Mouse (Mus musculus) heart, embryonic 11.5 days (tissue): ENCODE data around the gene Usf1. TPM values are rescaled to one million over a fixed set of nuclear protein-coding genes. Genes with fewer than 3 reads are reported as not detected.
A peak's percentile ranks its signal among the peaks of the same experiment; 100 is the strongest.

ENCODE experiments used
- ATAC-seq: fragments of 200-750 bp; cut with Nextera tagmentation; replicated peaks from 2 replicates; pipeline ENCODE4 v1.8.0; 2017; ENCODE audit warnings: moderate library complexity; ENCODE audit not compliant: insufficient number of reproducible peaks, low FRiP score, low TSS enrichment
- H3K27ac ChIP-seq: fragments of 300-500 bp; sonication (generic); 2 replicates; pipeline ENCODE4 v1.5.1; 2014; ENCODE audit warnings: mild to moderate bottlenecking, low read depth, low read length
- H3K27me3 ChIP-seq: fragments of 300-500 bp; sonication (generic); 2 replicates; pipeline ENCODE4 v1.6.1; 2014; ENCODE audit warnings: mild to moderate bottlenecking, low read length, mixed read lengths; ENCODE audit not compliant: control insufficient read depth, insufficient read depth
- H3K36me3 ChIP-seq: fragments of 300-500 bp; sonication (generic); 2 replicates; pipeline ENCODE4 v1.6.1; 2014; ENCODE audit warnings: mild to moderate bottlenecking, low read length, moderate library complexity, mixed read lengths; ENCODE audit not compliant: control insufficient read depth, insufficient read depth
- H3K4me1 ChIP-seq: fragments of 300-500 bp; sonication (generic); 2 replicates; pipeline ENCODE4 v1.6.1; 2014; ENCODE audit warnings: low read length; ENCODE audit not compliant: control insufficient read depth, insufficient read depth
- H3K4me2 ChIP-seq: fragments of 300-500 bp; sonication (generic); 2 replicates; pipeline ENCODE4 v1.6.1; 2014; ENCODE audit warnings: mild to moderate bottlenecking, moderate library complexity
- H3K4me3 ChIP-seq: fragments of 300-500 bp; sonication (generic); 2 replicates; pipeline ENCODE4 v1.5.1; 2014; ENCODE audit warnings: low read depth, low read length
- H3K9ac ChIP-seq: fragments of 300-500 bp; sonication (generic); 2 replicates; pipeline ENCODE4 v1.6.1; 2014; ENCODE audit warnings: mild to moderate bottlenecking, low read depth, low read length, moderate library complexity
- H3K9me3 ChIP-seq: fragments of 300-500 bp; sonication (generic); replicated peaks from 2 replicates; pipeline ENCODE4 v1.6.1; 2016; ENCODE audit warnings: low read length; ENCODE audit not compliant: control insufficient read depth
- WGBS: fragments of 180-500 bp; shearing (Covaris S2); extraction: QIAGEN DNeasy Blood & Tissue Kit; methylation state at CpG from one replicate; pipeline ENCODE4 v1.1.7; 2014; ENCODE audit not compliant: insufficient replicate concordance; 5-methylcytosine and 5-hydroxymethylcytosine counted together
- polyA plus RNA-seq: library from polyadenylated mRNA; unstranded; fragments of >200 nt; fragmentation: Nextera tagmentation; extraction: Ambion mirVana; gene quantifications from 2 replicates; pipeline ENCODE4 v1.2.1, GENCODE M21; 2014

Gene Usf1
- polyA plus RNA-seq, 1 experiment from 2014 or later: 53.3 TPM

- no peak for ATAC-seq
- peak overlapping the region; percentile 80 for H3K4me2 ChIP-seq
- peaks cover 22% of the 10 kb centered on the region for H3K4me1 ChIP-seq
- H3K36me3 ChIP-seq: 0 out of 2 replicates have a peak, but pooled peaks cover 2% of the 10 kb centered on the region
- peaks cover 6% of the 10 kb centered on the region; the same call in 1 of the 2 replicates for H3K9me3 ChIP-seq
- H3K27ac ChIP-seq: peak overlapping the region; percentile 80
- 12% methylated on average over 8 of the region's 8 CpGs for WGBS
- H3K9ac ChIP-seq: peak overlapping the region; percentile 80
- peak overlapping the region; percentile 67 for H3K4me3 ChIP-seq
- no peaks in the 10 kb centered on the region for H3K27me3 ChIP-seq
Observed at GRCm38 (mm10) chr1:171439072-171439471, 28.0 kb downstream of the Usf1 start.

- Histone ChIP-seq H3K9ac (no peak overlapping the region), H3K4me3 (peak overlapping the region; percentile 67; the same call in 1 of the 2 replicates), H3K27me3 (no peaks in the 10 kb centered on the region), H3K36me3 (0 out of 2 replicates have a peak, but pooled peaks cover 2% of the 10 kb centered on the region), H3K4me1 (peaks cover 22% of the 10 kb centered on the region), H3K4me2 (peak overlapping the region; percentile 80), H3K27ac (peak overlapping the region; percentile 80), H3K9me3 (peaks cover 6% of the 10 kb centered on the region; the same call in 1 of the 2 replicates)
- 45% methylated on average over 9 of the region's 9 CpGs for WGBS
- peak; percentile 40; the same call in 1 of the 2 replicates for ATAC-seq
Observed at GRCm38 (mm10) chr1:171440025-171440725, 29.1 kb downstream of the Usf1 start.

DNA sequence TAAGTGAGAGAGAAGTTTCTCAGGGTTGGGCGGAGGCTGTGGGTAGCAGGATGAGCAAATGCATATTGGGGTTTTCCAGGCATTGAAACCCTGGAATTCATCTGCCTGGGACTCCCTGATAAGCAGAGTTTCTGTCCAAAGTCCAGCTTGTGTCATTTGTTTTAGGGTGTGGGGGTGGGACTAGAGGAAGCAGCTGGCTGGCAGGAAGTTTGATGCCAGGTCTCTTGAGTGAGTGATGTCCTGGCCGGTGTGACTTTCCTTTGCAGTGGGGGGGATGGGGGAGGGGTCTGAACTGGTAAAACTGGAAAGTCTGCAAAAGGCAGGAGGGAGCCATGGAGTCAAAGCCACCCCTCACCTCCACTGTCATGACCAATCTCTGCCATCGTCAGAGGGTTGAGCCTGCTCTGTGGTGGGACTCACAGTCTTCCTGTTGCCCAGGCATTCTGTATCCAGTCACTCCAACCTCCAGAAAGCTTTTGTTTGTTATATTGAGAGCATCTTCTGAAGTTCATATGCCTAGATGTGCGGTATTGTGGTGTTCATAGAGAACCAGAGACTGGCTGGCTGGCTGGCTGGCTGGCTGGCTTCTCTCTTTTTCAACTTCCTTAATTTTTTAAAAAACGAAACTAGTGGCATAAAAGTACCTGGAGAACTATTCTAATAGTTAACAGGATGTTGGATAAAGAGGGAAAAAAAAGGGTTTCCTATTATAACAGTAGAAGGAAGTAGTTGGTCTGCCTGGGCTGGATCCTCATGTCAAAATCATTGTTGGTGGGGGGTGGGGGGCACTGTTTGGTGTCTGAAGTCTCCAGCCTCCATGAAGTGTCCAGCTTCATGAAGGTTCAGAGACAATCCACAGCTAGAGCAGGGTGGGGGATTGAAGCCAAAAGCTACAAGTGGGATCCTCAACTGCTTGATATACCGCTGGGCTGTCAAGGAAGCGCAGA lies 30.6 kb downstream of the Usf1 start:
- Histone ChIP-seq H3K4me2 (peak overlapping the region; percentile 49), H3K9ac (no peak overlapping the region), H3K4me1 (peaks cover 25% of the 10 kb centered on the region), H3K27me3 (no peaks in the 10 kb centered on the region), H3K4me3 (no peak overlapping the region), H3K9me3 (peaks cover 6% of the 10 kb centered on the region; the same call in 1 of the 2 replicates), H3K36me3 (0 out of 2 replicates have a peak, but pooled peaks cover 2% of the 10 kb centered on the region), H3K27ac (peak overlapping the region; percentile 62)
- WGBS: 33% methylated on average over 7 of the region's 7 CpGs
- ATAC-seq: no peak

- Histone ChIP-seq H3K4me3 (no peak overlapping the region), H3K9me3 (peaks cover 6% of the 10 kb centered on the region; the same call in 1 of the 2 replicates), H3K4me1 (peaks cover 26% of the 10 kb centered on the region), H3K4me2 (peak overlapping the region; percentile 49), H3K27me3 (no peaks in the 10 kb centered on the region), H3K27ac (peak overlapping the region; percentile 62), H3K36me3 (0 out of 2 replicates have a peak, but pooled peaks cover 2% of the 10 kb centered on the region), H3K9ac (no peak overlapping the region)
- 53% methylated on average over 8 of the region's 8 CpGs for WGBS
- no peak for ATAC-seq
Observed at GRCm38 (mm10) chr1:171442413-171442760, 31.3 kb downstream of the Usf1 start.

GRCm38 (mm10) chr1:171445050-171445449 lies 33.9 kb downstream of the Usf1 start:
- ATAC-seq: no peak
- 82% methylated on average over 5 of the region's 5 CpGs for WGBS
- Histone ChIP-seq H3K4me3 (no peak overlapping the region), H3K27ac (no peak overlapping the region), H3K36me3 (0 out of 2 replicates have a peak, but pooled peaks cover 2% of the 10 kb centered on the region), H3K9me3 (peaks cover 6% of the 10 kb centered on the region; the same call in 1 of the 2 replicates), H3K27me3 (no peaks in the 10 kb centered on the region), H3K4me1 (peaks cover 25% of the 10 kb centered on the region), H3K4me2 (no peak overlapping the region), H3K9ac (no peak overlapping the region)

- Histone ChIP-seq H3K9ac (no peak overlapping the region), H3K4me3 (no peak overlapping the region), H3K4me2 (peak overlapping the region; percentile 12; the same call in 1 of the 2 replicates)
Observed at GRCm38 (mm10) chr1:171446854-171447253, 35.7 kb downstream of the Usf1 start.

GRCm38 (mm10) chr1:171447692-171448091 lies 36.6 kb downstream of the Usf1 start:
- H3K4me2 ChIP-seq: peak overlapping the region; percentile 50

More at GRCm38 (mm10) chr1:171446854-171447253, 35.7 kb downstream of the Usf1 start:
- ATAC-seq: no peak
- H3K27me3 ChIP-seq: no peaks in the 10 kb centered on the region
- peaks cover 18% of the 10 kb centered on the region for H3K4me1 ChIP-seq
- H3K27ac ChIP-seq: no peak overlapping the region
- WGBS: 43% methylated on average over 7 of the region's 7 CpGs
- H3K36me3 ChIP-seq: 0 out of 2 replicates have a peak, but pooled peaks cover 2% of the 10 kb centered on the region
- H3K9me3 ChIP-seq: peaks cover 6% of the 10 kb centered on the region; the same call in 1 of the 2 replicates

DNA sequence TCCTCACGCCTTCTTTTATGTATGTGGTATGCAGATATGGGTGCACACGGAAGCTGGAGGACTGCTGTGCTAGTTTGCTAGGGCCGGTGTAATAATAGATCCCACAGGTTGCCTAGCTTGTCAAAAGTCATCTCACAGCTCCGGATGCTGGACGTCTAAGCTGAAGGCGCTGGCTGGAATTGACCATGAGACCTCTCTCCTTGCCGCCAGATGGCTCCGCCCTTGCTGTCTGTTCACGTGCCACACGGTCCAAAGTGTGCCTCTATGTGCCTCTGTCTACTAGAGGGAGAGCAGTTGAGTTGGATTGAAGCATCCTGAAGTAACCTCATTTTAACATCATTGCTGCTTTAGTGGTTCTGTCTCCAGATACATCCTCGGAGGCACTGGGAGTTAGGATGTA lies 38.9 kb downstream of the Usf1 start:
- WGBS: 69% methylated on average over 11 of the region's 11 CpGs
- Histone ChIP-seq H3K27ac (no peak overlapping the region), H3K36me3 (no peaks in the 10 kb centered on the region), H3K4me2 (no peak overlapping the region), H3K9ac (no peak overlapping the region), H3K27me3 (no peaks in the 10 kb centered on the region), H3K4me1 (peaks cover 13% of the 10 kb centered on the region), H3K9me3 (no peaks in the 10 kb centered on the region), H3K4me3 (no peak overlapping the region)
- ATAC-seq: no peak

More at GRCm38 (mm10) chr1:171447692-171448091, 36.6 kb downstream of the Usf1 start:
- ATAC-seq: no peak
- Histone ChIP-seq H3K27me3 (no peaks in the 10 kb centered on the region), H3K36me3 (0 out of 2 replicates have a peak, but pooled peaks cover 2% of the 10 kb centered on the region), H3K27ac (peak overlapping the region; percentile 46), H3K9me3 (peaks cover 6% of the 10 kb centered on the region; the same call in 1 of the 2 replicates), H3K4me1 (peaks cover 13% of the 10 kb centered on the region), H3K4me3 (no peak overlapping the region), H3K9ac (peak overlapping the region; percentile 56)
- WGBS: 26% methylated on average over 10 of the region's 10 CpGs
